Mouse (Mus musculus) stomach, adult 2 months (tissue): ENCODE measurements around the gene Olfr1085. TPM values are rescaled to one million over a fixed set of nuclear protein-coding genes. Genes with fewer than 3 reads are reported as not detected.

Source experiments
- polyA plus RNA-seq: library from polyadenylated mRNA; depleted of rRNA; stranded (reverse); fragments of >200 nt; gene quantifications from 2 replicates; pipeline ENCODE4 v1.2.3, GENCODE M21; 2012; rRNA removed

Gene Olfr1085
- polyA plus RNA-seq: not detected in 2 replicates

GRCm38 (mm10) chr2:86661919-86662318 lies at the start of gene Olfr1085:
TSS of gene Olfr1085 (minus strand) at chr2:86662019.

GRCm38 (mm10) chr2:86698295-86698694 lies 36.5 kb upstream of the Olfr1085 start, which contains the start of gene Olfr1087:
TSS of gene Olfr1087 (minus strand) at chr2:86698395.

GRCm38 (mm10) chr2:86679992-86680391 lies 18.2 kb upstream of the Olfr1085 start, which contains the start of gene Olfr1086:
TSS of gene Olfr1086 (minus strand) at chr2:86680092.

GRCm38 (mm10) chr2:86639625-86640024 lies 22.2 kb downstream of the Olfr1085 start, which contains the start of gene Olfr1084:
TSS of gene Olfr1084 (minus strand) at chr2:86639725.

Other genes with a start within 250 kb of the Olfr1085 start
- gene Olfr1061, start 248.0 kb downstream of the Olfr1085 start, polyA plus RNA-seq: not detected in 2 replicates
- gene Olfr1062, start 235.3 kb downstream of the Olfr1085 start, polyA plus RNA-seq: not detected in 2 replicates
- gene Olfr1065, start 211.4 kb downstream of the Olfr1085 start, polyA plus RNA-seq: not detected in 2 replicates
- not detected in 2 replicates for gene Olfr1066, start 205.8 kb downstream of the Olfr1085 start, polyA plus RNA-seq
- gene Olfr228, start 174.6 kb downstream of the Olfr1085 start, polyA plus RNA-seq: not detected in 2 replicates
- not detected in 2 replicates for gene Olfr1076, start 153.6 kb downstream of the Olfr1085 start, polyA plus RNA-seq
- not detected in 2 replicates for gene Olfr1079, start 119.5 kb downstream of the Olfr1085 start, polyA plus RNA-seq
- gene Olfr1080, start 103.8 kb downstream of the Olfr1085 start, polyA plus RNA-seq: not detected in 2 replicates
- not detected in 2 replicates for gene Olfr1082, start 63.1 kb downstream of the Olfr1085 start, polyA plus RNA-seq
- not detected in 2 replicates for gene Olfr1084, start 22.3 kb downstream of the Olfr1085 start, polyA plus RNA-seq
- gene Olfr1086, start 18.1 kb upstream of the Olfr1085 start, polyA plus RNA-seq: not detected in 2 replicates
- not detected in 2 replicates for gene Olfr1087, start 36.4 kb upstream of the Olfr1085 start, polyA plus RNA-seq
- not detected in 2 replicates for gene Olfr1089, start 71.7 kb upstream of the Olfr1085 start, polyA plus RNA-seq
- not detected in 2 replicates for gene Olfr1090, start 97.0 kb upstream of the Olfr1085 start, polyA plus RNA-seq
- gene Olfr1093, start 120.5 kb upstream of the Olfr1085 start, polyA plus RNA-seq: not detected in 2 replicates
- gene Olfr141, start 148.0 kb upstream of the Olfr1085 start, polyA plus RNA-seq: not detected in 2 replicates
- not detected in 2 replicates for gene Olfr1094, start 162.6 kb upstream of the Olfr1085 start, polyA plus RNA-seq
- gene Olfr1095, start 189.7 kb upstream of the Olfr1085 start, polyA plus RNA-seq: not detected in 2 replicates
- gene Gm13723, start 212.8 kb upstream of the Olfr1085 start, polyA plus RNA-seq: not detected in 2 replicates
- not detected in 2 replicates for gene Olfr1097, start 230.2 kb upstream of the Olfr1085 start, polyA plus RNA-seq